Mouse (Mus musculus) gastrocnemius, postnatal 10 days (tissue): Measurements from ENCODE around the gene Ubash3a. TPM values are rescaled to one million over a fixed set of nuclear protein-coding genes. Genes with fewer than 3 reads are reported as not detected.

Experiments
- DNase-seq: peaks from one replicate; pipeline ENCODE4 v3.0.0; 2021; ENCODE audit warnings: mixed read lengths
- total RNA-seq, 2 experiments: library from RNA; stranded (reverse); gene quantifications; 2 replicates each; pipeline ENCODE4 v1.2.3; 2021

Ubash3a gene
- total RNA-seq, 2 experiments from 2014 or later, result not detected

DNA sequence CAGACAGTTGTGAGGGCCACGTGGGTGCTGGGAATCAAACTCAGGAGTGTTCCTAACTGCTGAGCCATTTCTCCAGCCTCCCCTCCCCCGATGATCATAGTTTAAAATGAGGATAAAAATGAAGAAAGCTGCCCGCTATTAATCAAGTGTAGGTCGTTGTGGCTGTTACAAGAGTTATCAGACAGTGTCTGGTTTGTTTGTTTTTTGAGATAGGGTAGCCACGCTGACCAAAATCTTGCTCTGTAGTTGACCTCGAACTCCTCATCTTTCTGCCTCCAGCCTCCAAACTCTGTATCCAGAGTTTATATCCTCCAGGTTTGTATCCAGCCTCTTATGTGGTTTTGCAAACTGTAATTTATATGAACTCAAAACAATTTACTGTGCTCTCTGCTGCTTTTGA is 72.6 kb downstream of the Ubash3a start:
- DNase-seq, result no peak

DNA sequence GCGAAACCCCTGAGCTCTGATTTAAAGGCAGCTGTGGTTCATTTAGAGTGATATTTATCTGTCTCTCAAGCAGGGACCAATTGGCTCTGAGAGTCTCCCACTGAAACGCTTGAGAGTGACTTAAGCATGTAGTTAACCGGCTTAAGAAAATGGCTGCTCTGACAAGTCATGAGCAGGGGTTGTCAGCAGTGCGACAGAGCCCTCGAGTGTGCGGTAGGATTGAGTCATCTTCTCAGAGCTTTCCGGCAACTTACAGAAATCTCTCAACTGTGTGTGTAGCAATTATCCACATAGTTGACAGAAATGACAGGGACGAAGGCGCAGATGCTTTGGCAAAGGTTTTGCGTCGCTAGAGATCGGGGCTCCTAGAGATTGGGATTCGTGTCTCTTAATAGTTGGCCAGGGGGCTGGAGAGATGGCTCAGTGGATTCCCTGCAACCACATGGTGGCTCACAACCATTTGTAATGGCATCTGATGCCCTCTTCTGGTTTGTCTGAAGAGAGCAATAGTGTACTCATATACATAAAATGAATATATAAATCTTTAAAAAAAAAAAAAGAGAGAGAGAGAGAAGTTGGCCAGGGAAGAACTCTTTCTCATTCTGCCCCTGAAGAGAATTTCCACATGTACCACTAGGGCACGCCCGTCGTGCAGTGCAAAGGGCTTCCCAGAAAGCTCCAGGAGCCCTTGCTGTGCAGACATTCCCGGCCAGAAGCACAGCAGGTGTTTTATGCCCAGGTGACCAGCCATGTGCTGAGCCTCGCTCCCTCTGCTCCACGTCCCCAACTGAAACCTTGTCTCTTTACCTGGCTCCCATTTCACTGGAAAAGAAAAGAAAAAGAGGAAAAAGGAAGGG is 74.4 kb downstream of the Ubash3a start:
- DNase-seq, result no peak

DNA sequence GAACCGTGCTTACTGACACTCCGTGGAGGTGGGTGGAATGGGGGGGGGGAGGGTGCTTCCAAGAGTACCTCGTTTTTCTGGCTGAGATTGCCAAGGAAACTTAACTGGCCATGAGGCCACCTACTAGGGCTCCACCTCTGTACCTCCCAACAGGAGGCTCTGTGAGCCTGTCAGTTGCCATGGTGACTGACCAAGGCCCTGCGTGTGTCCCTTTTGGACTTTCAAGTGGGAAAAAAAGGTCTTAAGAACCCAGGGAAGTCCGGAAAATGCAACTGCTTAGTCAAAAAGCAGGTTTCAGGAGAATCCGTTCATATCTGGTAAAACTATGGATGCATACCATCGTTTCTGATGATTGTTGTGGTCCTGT is 75.0 kb downstream of the Ubash3a start:
- no peak for DNase-seq

GRCm38 (mm10) chr17:31285867-31286266 is 78.2 kb downstream of the Ubash3a start:
- DNase-seq, result no peak

- no peak for DNase-seq
Measured at GRCm38 (mm10) chr17:31286492-31286891, 78.8 kb downstream of the Ubash3a start, which contains the start of gene Slc37a1. TSS of gene Slc37a1 (plus strand) at chr17:31286792.

GRCm38 (mm10) chr17:31287216-31287615 is 79.5 kb downstream of the Ubash3a start:
- no peak for DNase-seq

GRCm38 (mm10) chr17:31288999-31289726 is 81.5 kb downstream of the Ubash3a start:
- no peak for DNase-seq

- no peak for DNase-seq
Measured at GRCm38 (mm10) chr17:31290311-31290710, 82.6 kb downstream of the Ubash3a start.

DNA sequence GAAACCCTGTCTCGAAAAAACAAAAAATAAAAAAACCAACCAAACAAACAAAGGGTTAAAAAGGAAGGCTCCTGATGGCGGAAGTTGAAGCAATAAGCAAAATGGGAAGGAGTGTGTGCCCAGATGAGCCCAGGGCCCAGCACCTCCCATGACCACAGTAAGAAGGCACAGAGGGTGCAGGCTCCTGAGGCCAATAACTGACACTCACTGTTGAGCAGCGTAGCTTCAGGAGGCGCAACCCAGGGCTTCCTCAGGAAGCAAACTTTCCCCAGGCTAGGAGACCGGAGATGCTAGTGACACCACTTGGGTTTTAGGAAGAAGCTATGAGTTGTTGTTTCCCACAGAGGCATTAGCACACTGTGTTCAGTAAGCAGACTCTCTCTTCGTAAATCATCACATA is 83.2 kb downstream of the Ubash3a start:
- DNase-seq, result no peak

DNA sequence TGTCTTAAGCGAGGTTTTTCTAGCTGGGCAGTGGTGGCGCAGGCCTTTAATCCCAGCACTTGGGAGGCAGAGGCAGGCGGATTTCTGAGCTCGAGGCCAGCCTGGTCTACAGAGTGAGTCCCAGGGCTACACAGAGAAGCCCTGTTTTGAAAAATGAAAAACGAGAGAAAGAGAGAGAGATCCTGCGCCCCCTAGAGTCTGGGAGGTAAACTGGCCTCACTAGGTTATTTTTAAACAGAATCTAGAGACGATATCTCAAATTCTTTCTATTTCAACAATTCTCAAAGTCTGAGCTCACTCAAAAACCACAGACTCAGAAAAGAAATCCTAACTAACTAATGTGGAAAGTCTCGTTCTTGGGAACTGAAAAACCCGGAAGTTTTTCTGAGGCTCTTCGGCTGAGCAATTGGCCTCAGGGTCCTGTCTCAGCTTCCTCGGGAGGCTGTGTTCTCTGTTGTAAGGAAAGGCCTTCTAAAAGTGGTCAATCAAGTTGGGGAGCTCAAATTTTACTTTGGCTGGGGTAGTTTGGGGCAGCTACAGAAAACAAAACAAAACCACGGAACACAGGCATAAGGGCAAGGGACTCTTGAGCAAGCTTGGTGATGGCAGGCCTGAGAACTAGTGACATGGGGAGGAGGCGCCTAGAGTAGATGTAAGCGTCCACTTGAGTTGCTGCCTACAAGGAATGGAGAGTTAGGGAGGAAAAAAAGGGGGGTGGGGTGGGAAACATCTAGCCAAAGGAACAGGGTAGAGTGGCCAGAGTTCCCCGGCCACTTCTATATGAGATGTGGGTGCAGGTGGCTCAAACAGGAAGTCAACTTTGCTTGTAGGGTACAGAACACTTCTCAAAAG is 86.9 kb downstream of the Ubash3a start:
- DNase-seq, result no peak

DNA sequence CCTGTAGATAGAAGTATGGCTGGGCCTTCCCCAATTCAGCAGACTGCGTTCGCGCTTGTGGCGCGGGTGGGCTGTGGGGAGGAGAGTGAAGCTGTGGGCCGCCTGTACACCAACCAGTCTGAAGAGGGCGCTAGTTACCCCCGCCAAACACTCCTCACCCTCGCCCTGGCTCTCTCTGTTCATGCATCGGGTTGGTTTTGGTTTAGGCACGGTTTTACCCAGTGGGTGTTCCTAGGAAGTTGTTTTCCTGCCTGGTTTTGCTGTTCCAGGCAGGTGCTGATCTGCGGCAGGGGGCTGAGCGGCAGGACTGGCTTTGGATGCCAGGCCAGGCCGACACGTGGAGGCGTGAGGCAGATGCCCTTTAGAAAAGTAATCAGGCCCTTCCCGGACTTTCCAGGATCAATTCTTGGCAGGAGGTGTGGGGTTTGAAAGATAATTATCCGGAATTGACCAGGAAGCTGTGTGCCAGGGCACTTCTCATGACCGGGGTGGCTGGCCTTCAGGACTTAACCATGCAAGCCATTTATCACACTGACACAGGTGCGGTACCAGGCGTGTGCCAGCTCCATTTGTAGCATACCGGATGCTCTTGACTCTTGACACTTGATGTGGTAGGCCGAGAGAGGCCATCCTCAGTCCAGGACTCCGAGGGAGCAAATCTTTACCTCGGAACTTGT is 87.7 kb downstream of the Ubash3a start:
- DNase-seq, result no peak

GRCm38 (mm10) chr17:31295892-31296781 is 88.5 kb downstream of the Ubash3a start:
- DNase-seq, result peak; percentile 75

Other genes with a start within 250 kb of the Ubash3a start
- gene Abcg1, start 150.2 kb upstream of the Ubash3a start, total RNA-seq, result 1 to 10 TPM; 4.0 to 4.8 TPM
- not detected for gene Tff3, start 78.2 kb upstream of the Ubash3a start, total RNA-seq
- not detected for gene Tff2, start 63.6 kb upstream of the Ubash3a start, total RNA-seq
- not detected for gene Tff1, start 42.6 kb upstream of the Ubash3a start, total RNA-seq
- gene Tmprss3, start 8.9 kb upstream of the Ubash3a start, total RNA-seq, result under 1 TPM in 1 of 2 experiments, not detected in 1; 0.29 TPM
- gene Rsph1, start 69.5 kb downstream of the Ubash3a start, total RNA-seq, result 1 to 10 TPM; 8.5 to 9.1 TPM
- gene Slc37a1, start 78.9 kb downstream of the Ubash3a start, total RNA-seq, result 1 to 10 TPM; 2.4 to 2.6 TPM
- 1 to 10 TPM; 4.7 to 5.8 TPM for gene Pde9a, start 178.3 kb downstream of the Ubash3a start, total RNA-seq